Mouse (Mus musculus): ENCODE measurements around the gene Sfxn3. TPM values are rescaled to one million over a fixed set of nuclear protein-coding genes. Genes with fewer than 3 reads are reported as not detected.

Sfxn3 gene
- total RNA-seq, 1 experiment from 2014 or later, result 11.0 TPM

- no peak for ATAC-seq (replicated peaks; ENCODE audit: low read depth, poor library complexity, severe bottlenecking)
Observed at GRCm38 (mm10) chr19:45067758-45068510, 20.6 kb downstream of the Sfxn3 start.

GRCm38 (mm10) chr19:45073871-45074542 is 26.7 kb downstream of the Sfxn3 start:
- peak; percentile 42 for ATAC-seq (replicated peaks; ENCODE audit: low read depth, poor library complexity, severe bottlenecking)

- ATAC-seq (replicated peaks; ENCODE audit: low read depth, poor library complexity, severe bottlenecking), result peak; percentile 53
Observed at GRCm38 (mm10) chr19:45074580-45075322, 27.4 kb downstream of the Sfxn3 start, which contains the start of gene Kazald1. TSS of gene Kazald1 (plus strand) at chr19:45075241.

GRCm38 (mm10) chr19:45075323-45076035 is 28.2 kb downstream of the Sfxn3 start:
- peak; percentile 10; the same call in 1 of the 2 replicates for ATAC-seq (replicated peaks; ENCODE audit: low read depth, poor library complexity, severe bottlenecking)

- no peak for ATAC-seq (replicated peaks; ENCODE audit: low read depth, poor library complexity, severe bottlenecking)
Observed at GRCm38 (mm10) chr19:45076036-45076575, 28.8 kb downstream of the Sfxn3 start.

GRCm38 (mm10) chr19:45076586-45077510 is 29.5 kb downstream of the Sfxn3 start:
- peak; percentile 10; the same call in 1 of the 2 replicates for ATAC-seq (replicated peaks; ENCODE audit: low read depth, poor library complexity, severe bottlenecking)

GRCm38 (mm10) chr19:45077742-45078645 is 30.7 kb downstream of the Sfxn3 start:
- ATAC-seq (replicated peaks; ENCODE audit: low read depth, poor library complexity, severe bottlenecking), result no peak

- ATAC-seq (replicated peaks; ENCODE audit: low read depth, poor library complexity, severe bottlenecking), result 0 out of 2 replicates have a peak, but pooled peaks have one; percentile 12
Observed at GRCm38 (mm10) chr19:45078971-45079764, 31.9 kb downstream of the Sfxn3 start.

GRCm38 (mm10) chr19:45079769-45080515 is 32.6 kb downstream of the Sfxn3 start:
- peak; percentile 23 for ATAC-seq (replicated peaks; ENCODE audit: low read depth, poor library complexity, severe bottlenecking)

GRCm38 (mm10) chr19:45080711-45081110 is 33.4 kb downstream of the Sfxn3 start:
- no peak for ATAC-seq (replicated peaks; ENCODE audit: low read depth, poor library complexity, severe bottlenecking)

- peak; percentile 30; the same call in 1 of the 2 replicates for ATAC-seq (replicated peaks; ENCODE audit: low read depth, poor library complexity, severe bottlenecking)
Observed at GRCm38 (mm10) chr19:45081279-45081678, 34.0 kb downstream of the Sfxn3 start.

- ATAC-seq (replicated peaks; ENCODE audit: low read depth, poor library complexity, severe bottlenecking), result peak; percentile 34; the same call in 1 of the 2 replicates
Observed at GRCm38 (mm10) chr19:45081841-45082550, 34.7 kb downstream of the Sfxn3 start.

GRCm38 (mm10) chr19:45097868-45098267 is 50.6 kb downstream of the Sfxn3 start:
- peak; percentile 86 for ATAC-seq (replicated peaks; ENCODE audit: low read depth, poor library complexity, severe bottlenecking)

GRCm38 (mm10) chr19:45100486-45101270 is 53.4 kb downstream of the Sfxn3 start:
- ATAC-seq (replicated peaks; ENCODE audit: low read depth, poor library complexity, severe bottlenecking), result no peak

- no peak for ATAC-seq (replicated peaks; ENCODE audit: low read depth, poor library complexity, severe bottlenecking)
Observed at GRCm38 (mm10) chr19:45105591-45105990, 58.3 kb downstream of the Sfxn3 start.
